Mouse (Mus musculus): ENCODE measurements around the gene Apoa5. TPM values are rescaled to one million over a fixed set of nuclear protein-coding genes. Genes with fewer than 3 reads are reported as not detected.
"Not testable (repeated sequence)": the region's sequence is repeated elsewhere in the genome, so short reads cannot be mapped to it uniquely, and the experiment has no call there.

The Apoa5 gene
- polyA plus RNA-seq, 1 experiment, result not detected

DNA sequence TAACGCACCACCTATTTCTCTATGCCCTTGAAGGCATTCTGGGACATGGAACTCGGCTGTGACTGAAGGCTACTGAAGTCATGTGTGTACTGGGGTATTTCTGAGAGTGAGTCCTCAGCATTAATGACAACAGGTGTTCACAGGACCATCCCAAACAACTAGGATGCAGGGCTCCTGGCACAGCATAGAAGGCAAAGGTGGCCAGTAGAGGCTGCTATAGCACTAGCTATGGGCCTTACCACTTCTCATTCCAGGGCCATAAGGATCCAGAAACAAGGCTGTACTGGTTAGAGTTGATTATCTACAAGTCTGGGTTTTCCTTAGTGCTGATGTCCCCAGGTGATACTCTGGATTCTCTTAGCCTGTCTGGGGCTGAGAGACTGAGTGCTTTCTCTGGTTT lies 46.5 kb downstream of the Apoa5 start:
- Histone ChIP-seq H3K79me2 (ENCODE audit: control insufficient read depth, insufficient read depth) (no peaks in the 10 kb centered on the region), H3K36me3 (ENCODE audit: control insufficient read depth, insufficient read depth) (no peaks in the 10 kb centered on the region), H3K4me3 (ENCODE audit: insufficient read depth, poor library complexity, severe bottlenecking) (no peak overlapping the region), H3K27me3 (ENCODE audit: control insufficient read depth, insufficient read depth, insufficient read length) (peaks cover 25% of the 10 kb centered on the region), H3ac (ENCODE audit: control insufficient read depth, insufficient read length, low read depth) (no peak overlapping the region), H3K79me3 (ENCODE audit: low read depth) (no peaks in the 10 kb centered on the region)
- no peak for TF ChIP-seq FOSL1 (IDR thresholded peaks at IDR 0.05; ENCODE audit: insufficient read depth, low read length, poor library complexity, severe bottlenecking)
- no peak for TF ChIP-seq MYOD1 (IDR thresholded peaks at IDR 0.05; ENCODE audit: control insufficient read depth, insufficient read length, low read depth)
- TF ChIP-seq MAX (IDR thresholded peaks at IDR 0.05), result no peak
- TF ChIP-seq CTCF (IDR thresholded peaks at IDR 0.05; ENCODE audit: control insufficient read depth, insufficient read depth, insufficient read length), result no peak
- no peak for TF ChIP-seq MYOG (IDR thresholded peaks at IDR 0.05; ENCODE audit: control insufficient read depth, extremely low read depth, insufficient read length)
- no peak for TF ChIP-seq USF1 (IDR thresholded peaks at IDR 0.05; ENCODE audit: low read depth)
- TF ChIP-seq CEBPB (IDR thresholded peaks at IDR 0.05; ENCODE audit: low read depth), result no peak

DNA sequence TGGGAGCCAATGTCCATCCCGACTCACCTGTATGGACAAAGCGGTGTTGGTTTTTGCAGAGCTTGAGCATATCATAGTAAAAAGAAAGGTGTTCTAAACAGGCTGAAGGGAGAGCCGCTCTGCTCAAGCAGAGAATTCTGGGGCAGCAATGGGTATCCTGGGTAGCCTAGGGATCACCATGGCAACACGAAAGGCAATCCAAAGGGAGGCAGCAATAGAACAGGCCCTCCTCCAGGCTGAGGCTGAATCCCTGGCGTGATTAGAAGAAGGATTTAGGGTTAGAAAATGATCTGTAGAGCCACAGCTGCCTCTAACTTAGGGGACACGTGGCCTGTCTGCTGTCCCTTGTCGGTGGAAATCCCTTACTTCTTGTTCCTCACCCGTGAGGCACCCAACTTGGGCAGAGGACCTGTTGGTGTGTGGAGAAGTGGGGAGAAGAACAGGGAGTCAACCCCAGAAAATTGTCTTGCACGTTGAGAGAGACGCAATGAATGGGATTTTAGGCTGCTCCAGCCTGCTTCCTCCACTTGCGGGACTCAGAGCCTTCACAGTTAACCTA lies 47.5 kb downstream of the Apoa5 start:
- H3K27me3 ChIP-seq (ENCODE audit: control insufficient read depth, insufficient read depth, insufficient read length), result peaks cover 22% of the 10 kb centered on the region
- H3K4me3 ChIP-seq (ENCODE audit: insufficient read depth, poor library complexity, severe bottlenecking), result no peak overlapping the region
- no peaks in the 10 kb centered on the region for H3K79me3 ChIP-seq (ENCODE audit: low read depth)
- H3K36me3 ChIP-seq (ENCODE audit: control insufficient read depth, insufficient read depth), result no peaks in the 10 kb centered on the region
- no peaks in the 10 kb centered on the region for H3K79me2 ChIP-seq (ENCODE audit: control insufficient read depth, insufficient read depth)
- TF ChIP-seq MAX (IDR thresholded peaks at IDR 0.05), result no peak
- TF ChIP-seq FOSL1 (IDR thresholded peaks at IDR 0.05; ENCODE audit: insufficient read depth, low read length, poor library complexity, severe bottlenecking), result no peak
- TF ChIP-seq USF1 (IDR thresholded peaks at IDR 0.05; ENCODE audit: low read depth), result no peak
- TF ChIP-seq MYOD1 (IDR thresholded peaks at IDR 0.05; ENCODE audit: control insufficient read depth, insufficient read length, low read depth), result no peak
- no peak for TF ChIP-seq CTCF (IDR thresholded peaks at IDR 0.05; ENCODE audit: control insufficient read depth, insufficient read depth, insufficient read length)
- no peak for TF ChIP-seq MYOG (IDR thresholded peaks at IDR 0.05; ENCODE audit: control insufficient read depth, extremely low read depth, insufficient read length)
- no peak for TF ChIP-seq CEBPB (IDR thresholded peaks at IDR 0.05; ENCODE audit: low read depth)
- no peak overlapping the region for H3ac ChIP-seq (ENCODE audit: control insufficient read depth, insufficient read length, low read depth)

DNA sequence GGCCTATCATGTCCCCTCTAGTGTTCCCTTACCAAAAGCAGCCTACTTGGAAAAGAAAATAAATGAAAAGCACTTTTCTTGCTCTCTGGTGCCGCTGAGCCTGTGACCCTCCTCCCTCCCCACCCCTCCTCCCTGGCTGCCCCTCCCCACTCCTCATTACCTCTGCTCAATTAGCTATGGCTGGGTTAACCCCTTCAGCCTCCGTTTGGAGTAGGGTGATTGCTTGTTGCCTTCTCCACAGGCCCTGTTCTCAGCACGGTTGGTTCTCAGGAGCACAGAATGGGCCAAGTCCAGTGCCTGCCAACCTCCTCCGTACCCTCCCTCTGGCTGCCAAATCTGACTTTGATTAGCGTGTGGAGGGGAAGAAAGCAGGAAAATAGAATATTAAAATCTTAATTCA lies 48.0 kb downstream of the Apoa5 start:
- H3K36me3 ChIP-seq (ENCODE audit: control insufficient read depth, insufficient read depth), result no peaks in the 10 kb centered on the region
- H3K4me3 ChIP-seq (ENCODE audit: insufficient read depth, poor library complexity, severe bottlenecking), result no peak overlapping the region
- H3K79me2 ChIP-seq (ENCODE audit: control insufficient read depth, insufficient read depth), result no peaks in the 10 kb centered on the region
- peaks cover 23% of the 10 kb centered on the region for H3K27me3 ChIP-seq (ENCODE audit: control insufficient read depth, insufficient read depth, insufficient read length)
- no peaks in the 10 kb centered on the region for H3K79me3 ChIP-seq (ENCODE audit: low read depth)
- TF ChIP-seq CTCF (IDR thresholded peaks at IDR 0.05; ENCODE audit: control insufficient read depth, insufficient read depth, insufficient read length) (no peak), MAX (IDR thresholded peaks at IDR 0.05) (no peak), FOSL1 (IDR thresholded peaks at IDR 0.05; ENCODE audit: insufficient read depth, low read length, poor library complexity, severe bottlenecking) (no peak), CEBPB (IDR thresholded peaks at IDR 0.05; ENCODE audit: low read depth) (no peak), USF1 (IDR thresholded peaks at IDR 0.05; ENCODE audit: low read depth) (no peak), MYOG (IDR thresholded peaks at IDR 0.05; ENCODE audit: control insufficient read depth, extremely low read depth, insufficient read length) (no peak), MYOD1 (IDR thresholded peaks at IDR 0.05; ENCODE audit: control insufficient read depth, insufficient read length, low read depth) (no peak)
- no peak overlapping the region for H3ac ChIP-seq (ENCODE audit: control insufficient read depth, insufficient read length, low read depth)

DNA sequence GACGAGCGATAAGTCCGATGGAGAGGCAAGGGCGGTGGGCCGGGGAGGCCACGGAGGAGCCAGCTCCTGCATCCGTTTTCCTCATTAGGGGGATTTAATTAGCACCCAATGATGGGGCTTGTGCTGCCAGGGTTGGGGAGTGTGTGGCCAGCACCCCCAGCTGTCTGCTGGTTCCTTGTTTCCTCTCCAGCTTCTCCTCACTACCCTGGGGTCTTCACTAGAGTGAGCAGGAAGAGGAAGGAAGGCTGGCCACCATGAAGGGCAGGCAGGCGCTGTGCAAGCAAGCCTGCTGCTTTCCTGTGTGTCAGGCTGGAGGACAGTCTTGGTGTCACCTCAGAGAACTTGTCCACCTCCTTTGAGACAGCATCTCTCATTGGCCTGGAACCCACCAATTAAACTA lies 48.5 kb downstream of the Apoa5 start:
- no peak overlapping the region for H3K4me3 ChIP-seq (ENCODE audit: insufficient read depth, poor library complexity, severe bottlenecking)
- no peak overlapping the region for H3ac ChIP-seq (ENCODE audit: control insufficient read depth, insufficient read length, low read depth)
- peaks cover 28% of the 10 kb centered on the region for H3K27me3 ChIP-seq (ENCODE audit: control insufficient read depth, insufficient read depth, insufficient read length)
- TF ChIP-seq FOSL1 (IDR thresholded peaks at IDR 0.05; ENCODE audit: insufficient read depth, low read length, poor library complexity, severe bottlenecking) (no peak), USF1 (IDR thresholded peaks at IDR 0.05; ENCODE audit: low read depth) (no peak), CEBPB (IDR thresholded peaks at IDR 0.05; ENCODE audit: low read depth) (no peak), CTCF (IDR thresholded peaks at IDR 0.05; ENCODE audit: control insufficient read depth, insufficient read depth, insufficient read length) (no peak), MAX (IDR thresholded peaks at IDR 0.05) (no peak), MYOD1 (IDR thresholded peaks at IDR 0.05; ENCODE audit: control insufficient read depth, insufficient read length, low read depth) (no peak), MYOG (IDR thresholded peaks at IDR 0.05; ENCODE audit: control insufficient read depth, extremely low read depth, insufficient read length) (no peak)
- no peaks in the 10 kb centered on the region for H3K79me2 ChIP-seq (ENCODE audit: control insufficient read depth, insufficient read depth)
- H3K79me3 ChIP-seq (ENCODE audit: low read depth), result no peaks in the 10 kb centered on the region
- H3K36me3 ChIP-seq (ENCODE audit: control insufficient read depth, insufficient read depth), result no peaks in the 10 kb centered on the region

DNA sequence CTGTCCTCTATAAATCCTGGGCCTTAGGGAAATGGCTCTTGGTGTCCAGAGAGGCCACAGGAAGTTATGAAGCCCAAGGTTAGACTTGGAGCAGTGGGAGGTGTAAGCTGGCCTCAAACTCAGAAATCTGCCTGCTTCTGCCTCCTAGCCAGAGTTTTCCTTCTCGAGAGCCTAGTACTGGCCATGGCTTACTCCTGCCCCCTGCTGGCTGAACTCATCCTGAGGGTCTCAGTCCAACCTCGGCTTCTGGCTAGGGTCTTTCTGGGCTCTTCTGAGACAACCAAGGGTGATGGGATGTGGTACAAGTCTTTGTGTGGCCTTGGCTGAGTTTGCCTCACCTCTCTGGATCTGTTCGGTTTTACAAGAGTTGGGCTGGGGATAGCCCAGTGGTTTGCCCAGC lies 49.5 kb downstream of the Apoa5 start:
- Histone ChIP-seq H3ac (ENCODE audit: control insufficient read depth, insufficient read length, low read depth) (no peak overlapping the region), H3K79me3 (ENCODE audit: low read depth) (no peaks in the 10 kb centered on the region), H3K36me3 (ENCODE audit: control insufficient read depth, insufficient read depth) (no peaks in the 10 kb centered on the region), H3K4me3 (ENCODE audit: insufficient read depth, poor library complexity, severe bottlenecking) (no peak overlapping the region), H3K79me2 (ENCODE audit: control insufficient read depth, insufficient read depth) (no peaks in the 10 kb centered on the region), H3K27me3 (ENCODE audit: control insufficient read depth, insufficient read depth, insufficient read length) (peaks cover 30% of the 10 kb centered on the region)
- TF ChIP-seq CTCF (IDR thresholded peaks at IDR 0.05; ENCODE audit: control insufficient read depth, insufficient read depth, insufficient read length) (no peak), CEBPB (IDR thresholded peaks at IDR 0.05; ENCODE audit: low read depth) (no peak), MAX (IDR thresholded peaks at IDR 0.05) (no peak), MYOG (IDR thresholded peaks at IDR 0.05; ENCODE audit: control insufficient read depth, extremely low read depth, insufficient read length) (no peak), FOSL1 (IDR thresholded peaks at IDR 0.05; ENCODE audit: insufficient read depth, low read length, poor library complexity, severe bottlenecking) (no peak), MYOD1 (IDR thresholded peaks at IDR 0.05; ENCODE audit: control insufficient read depth, insufficient read length, low read depth) (no peak), USF1 (IDR thresholded peaks at IDR 0.05; ENCODE audit: low read depth) (no peak)

DNA sequence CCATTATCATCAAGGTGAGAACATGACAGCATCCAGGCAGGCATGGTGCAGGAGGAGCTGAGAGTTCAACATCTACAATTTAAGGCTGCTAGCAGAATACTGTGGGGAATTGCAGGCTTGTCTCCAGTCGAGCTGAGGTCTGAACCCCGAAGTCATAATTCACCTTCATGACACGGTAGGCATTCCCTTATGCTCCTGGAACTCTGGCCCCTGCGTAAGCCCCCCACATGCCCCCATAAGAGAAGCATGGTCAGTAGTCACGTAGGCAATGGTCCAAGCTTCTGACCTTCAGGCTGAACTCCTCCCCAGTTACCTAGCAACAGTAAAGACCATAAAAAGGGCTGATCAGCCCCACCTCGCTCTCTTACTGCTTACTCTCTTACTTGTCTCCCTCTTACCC lies 51.5 kb downstream of the Apoa5 start, which contains the start of gene 4931429L15Rik:
Gene 4931429L15Rik (minus strand): TSS at position 101 of the 400 bp plus-strand sequence.
- H3K27me3 ChIP-seq (ENCODE audit: control insufficient read depth, insufficient read depth, insufficient read length), result peaks cover 37% of the 10 kb centered on the region
- H3K79me2 ChIP-seq (ENCODE audit: control insufficient read depth, insufficient read depth); H3K4me3 ChIP-seq (ENCODE audit: insufficient read depth, poor library complexity, severe bottlenecking); H3ac ChIP-seq (ENCODE audit: control insufficient read depth, insufficient read length, low read depth); H3K79me3 ChIP-seq (ENCODE audit: low read depth); H3K36me3 ChIP-seq (ENCODE audit: control insufficient read depth, insufficient read depth): not testable (repeated sequence)
